Mouse (Mus musculus) limb, embryonic 11.5 days (tissue): Measurements from ENCODE around the gene Dlk2. TPM values are rescaled to one million over a fixed set of nuclear protein-coding genes. Genes with fewer than 3 reads are reported as not detected.

ENCODE experiments used
- ATAC-seq: fragments of 200-750 bp; cut with Nextera tagmentation; 2 replicates; pipeline ENCODE4 v1.8.0; 2017; ENCODE audit warnings: low read depth; ENCODE audit not compliant: insufficient number of reproducible peaks, low FRiP score, low TSS enrichment
- DNase-seq: peaks from one replicate; pipeline ENCODE4 v3.0.0-alpha.2; 2015; ENCODE audit warnings: low spot score
- H3K27ac ChIP-seq: fragments of 300-500 bp; sonication (generic); replicated peaks from 2 replicates; pipeline ENCODE4 v1.5.1; 2014; ENCODE audit warnings: low read depth, mild to moderate bottlenecking, low read length
- H3K27me3 ChIP-seq: fragments of 300-500 bp; sonication (generic); 2 replicates; pipeline ENCODE4 v1.6.1; 2014; ENCODE audit warnings: mild to moderate bottlenecking, low read length, mixed read lengths; ENCODE audit not compliant: control insufficient read depth, insufficient read depth
- H3K36me3 ChIP-seq: fragments of 300-500 bp; sonication (generic); 2 replicates; pipeline ENCODE4 v1.6.1; 2014; ENCODE audit warnings: mild to moderate bottlenecking, low read length, moderate library complexity, mixed read lengths; ENCODE audit not compliant: control insufficient read depth, insufficient read depth
- H3K4me1 ChIP-seq: fragments of 300-500 bp; sonication (generic); 2 replicates; pipeline ENCODE4 v1.6.1; 2014; ENCODE audit warnings: low read length, mixed read lengths; ENCODE audit not compliant: control insufficient read depth, insufficient read depth
- H3K4me2 ChIP-seq: fragments of 300-500 bp; sonication (generic); 2 replicates; pipeline ENCODE4 v1.6.1; 2014; ENCODE audit warnings: low read depth, mild to moderate bottlenecking, moderate library complexity; ENCODE audit not compliant: severe bottlenecking
- H3K4me3 ChIP-seq: fragments of 300-500 bp; sonication (generic); 2 replicates; pipeline ENCODE4 v1.5.1; 2014; ENCODE audit warnings: low read depth, low read length
- H3K9ac ChIP-seq: fragments of 300-500 bp; sonication (generic); 2 replicates; pipeline ENCODE4 v1.6.1; 2014; ENCODE audit warnings: mild to moderate bottlenecking, low read length
- H3K9me3 ChIP-seq: fragments of 300-500 bp; sonication (generic); 2 replicates; pipeline ENCODE4 v1.6.1; 2016; ENCODE audit warnings: low read length; ENCODE audit not compliant: control insufficient read depth
- WGBS: fragments of 180-500 bp; shearing (Covaris S2); extraction: QIAGEN DNeasy Blood & Tissue Kit; methylation state at CpG from one replicate; pipeline ENCODE4 v1.1.7; 2014; 5-methylcytosine and 5-hydroxymethylcytosine counted together
- polyA plus RNA-seq: library from polyadenylated mRNA; unstranded; fragments of >200 nt; fragmentation: Nextera tagmentation; extraction: Ambion mirVana; gene quantifications from 2 replicates; pipeline ENCODE4 v1.2.1, GENCODE M21; 2014

Gene Dlk2
- polyA plus RNA-seq, 1 experiment from 2014 or later: 1.1 TPM

GRCm38 (mm10) chr17:46296601-46297000, 620 bp upstream of the Dlk2 start:
- no peak for ATAC-seq
- H3K4me1 ChIP-seq: peaks cover 9% of the 10 kb centered on the region; the same call in 1 of the 2 replicates
- H3K9me3 ChIP-seq: no peaks in the 10 kb centered on the region
- H3K27me3 ChIP-seq: peaks cover 43% of the 10 kb centered on the region
- no peak overlapping the region for H3K9ac ChIP-seq
- H3K4me2 ChIP-seq: no peak overlapping the region
- H3K36me3 ChIP-seq: no peaks in the 10 kb centered on the region
- H3K4me3 ChIP-seq: no peak overlapping the region
- no peak overlapping the region for H3K27ac ChIP-seq
- DNase-seq: no peak
- whole genome bisulfite sequencing: 51% methylated on average over 6 of the region's 6 CpGs

DNA sequence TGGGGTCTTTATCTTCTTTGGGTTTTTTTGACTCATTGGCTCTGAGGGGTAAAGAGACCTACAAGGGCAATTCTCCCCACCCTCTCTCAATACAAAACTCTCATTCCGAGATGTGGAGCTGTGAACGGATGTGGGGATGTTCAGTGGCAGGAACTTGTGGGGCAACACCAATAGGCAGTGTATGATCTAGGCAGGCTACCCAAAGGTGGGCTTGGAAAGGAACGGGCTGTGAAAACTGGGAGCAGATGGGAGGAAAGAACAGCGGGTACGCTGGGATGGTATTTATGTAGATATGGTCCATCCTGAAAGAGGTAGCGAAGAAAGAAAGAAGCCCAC, 225 bp upstream of the Dlk2 start:
- H3K4me3 ChIP-seq: peak overlapping the region; percentile 57
- H3K27ac ChIP-seq: no peak overlapping the region
- no peak for ATAC-seq
- no peak for DNase-seq
- 10% methylated on average over 6 of the region's 6 CpGs for WGBS
- peaks cover 9% of the 10 kb centered on the region; the same call in 1 of the 2 replicates for H3K4me1 ChIP-seq
- peak overlapping the region; percentile 100 for H3K4me2 ChIP-seq
- peaks cover 43% of the 10 kb centered on the region for H3K27me3 ChIP-seq
- H3K36me3 ChIP-seq: no peaks in the 10 kb centered on the region
- no peak overlapping the region for H3K9ac ChIP-seq
- H3K9me3 ChIP-seq: no peaks in the 10 kb centered on the region

- peak; percentile 96 for DNase-seq
- under 1% methylated on average over 48 of the region's 48 CpGs for WGBS
Measured at GRCm38 (mm10) chr17:46298220-46298913, 1.1 kb downstream of the Dlk2 start.

GRCm38 (mm10) chr17:46301892-46302291, 4.7 kb downstream of the Dlk2 start:
- H3K9ac ChIP-seq: no peak overlapping the region
- H3K36me3 ChIP-seq: no peaks in the 10 kb centered on the region
- H3K4me2 ChIP-seq: no peak overlapping the region
- peaks cover 19% of the 10 kb centered on the region for H3K27me3 ChIP-seq
- no peak overlapping the region for H3K27ac ChIP-seq
- 81% methylated on average over 12 of the region's 12 CpGs for WGBS
- DNase-seq: no peak
- H3K4me1 ChIP-seq: peaks cover 9% of the 10 kb centered on the region; the same call in 1 of the 2 replicates
- H3K9me3 ChIP-seq: no peaks in the 10 kb centered on the region
- no peak for ATAC-seq
- H3K4me3 ChIP-seq: no peak overlapping the region

More at GRCm38 (mm10) chr17:46298220-46298913, 1.1 kb downstream of the Dlk2 start:
- H3K27ac ChIP-seq: no peak overlapping the region
- peak overlapping the region; percentile 100 for H3K4me2 ChIP-seq
- H3K4me3 ChIP-seq: peak overlapping the region; percentile 57
- H3K4me1 ChIP-seq: peaks cover 9% of the 10 kb centered on the region; the same call in 1 of the 2 replicates
- H3K36me3 ChIP-seq: no peaks in the 10 kb centered on the region
- no peaks in the 10 kb centered on the region for H3K9me3 ChIP-seq
- peak overlapping the region; percentile 47 for H3K9ac ChIP-seq
- ATAC-seq: peak; percentile 77
- peaks cover 42% of the 10 kb centered on the region for H3K27me3 ChIP-seq

- DNase-seq (no peak), ATAC-seq (no peak)
- no peaks in the 10 kb centered on the region for H3K9me3 ChIP-seq
- no peaks in the 10 kb centered on the region for H3K27me3 ChIP-seq
- H3K4me3 ChIP-seq: no peak overlapping the region
- WGBS: 88% methylated on average over 9 of the region's 9 CpGs
- no peaks in the 10 kb centered on the region for H3K4me1 ChIP-seq
- no peak overlapping the region for H3K9ac ChIP-seq
- no peaks in the 10 kb centered on the region for H3K36me3 ChIP-seq
- H3K27ac ChIP-seq: no peak overlapping the region
- H3K4me2 ChIP-seq: no peak overlapping the region
Measured at GRCm38 (mm10) chr17:46304184-46304583, 7.0 kb downstream of the Dlk2 start.

DNA sequence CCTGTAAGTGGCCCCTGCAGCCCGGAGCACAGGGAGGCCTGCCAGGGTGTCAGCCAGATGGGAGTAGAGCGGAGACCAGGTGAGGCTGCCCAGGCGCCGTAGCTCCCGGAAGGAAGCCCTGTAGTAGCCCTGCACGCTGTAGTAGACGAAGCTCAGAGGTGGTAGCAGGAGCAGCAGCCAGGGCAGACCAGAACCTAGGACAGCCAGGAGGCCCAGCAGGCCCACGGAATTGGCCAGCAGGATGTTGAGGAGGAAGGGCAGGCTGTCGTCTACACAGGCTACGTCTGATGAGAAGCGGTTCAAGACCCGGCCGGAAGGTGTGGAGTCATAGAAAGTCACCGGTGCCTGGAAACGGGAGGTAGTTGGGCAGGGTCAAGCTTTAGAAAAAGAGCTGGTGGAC, 9.7 kb downstream of the Dlk2 start:
- Histone ChIP-seq H3K9ac (no peak overlapping the region), H3K4me3 (no peak overlapping the region), H3K27me3 (no peaks in the 10 kb centered on the region), H3K4me1 (no peaks in the 10 kb centered on the region), H3K27ac (no peak overlapping the region), H3K4me2 (no peak overlapping the region), H3K9me3 (no peaks in the 10 kb centered on the region), H3K36me3 (no peaks in the 10 kb centered on the region)
- ATAC-seq (no peak), DNase-seq (no peak)
- WGBS: 93% methylated on average over 15 of the region's 15 CpGs

- WGBS: 81% methylated on average over 12 of the region's 12 CpGs
- ATAC-seq: no peak
- no peak for DNase-seq
- no peak overlapping the region for H3K9ac ChIP-seq
- H3K4me3 ChIP-seq: no peak overlapping the region
- no peaks in the 10 kb centered on the region for H3K27me3 ChIP-seq
- H3K4me2 ChIP-seq: no peak overlapping the region
- H3K36me3 ChIP-seq: no peaks in the 10 kb centered on the region
- H3K9me3 ChIP-seq: no peaks in the 10 kb centered on the region
- no peak overlapping the region for H3K27ac ChIP-seq
- H3K4me1 ChIP-seq: no peaks in the 10 kb centered on the region
Measured at GRCm38 (mm10) chr17:46309835-46310234, 12.6 kb downstream of the Dlk2 start.

DNA sequence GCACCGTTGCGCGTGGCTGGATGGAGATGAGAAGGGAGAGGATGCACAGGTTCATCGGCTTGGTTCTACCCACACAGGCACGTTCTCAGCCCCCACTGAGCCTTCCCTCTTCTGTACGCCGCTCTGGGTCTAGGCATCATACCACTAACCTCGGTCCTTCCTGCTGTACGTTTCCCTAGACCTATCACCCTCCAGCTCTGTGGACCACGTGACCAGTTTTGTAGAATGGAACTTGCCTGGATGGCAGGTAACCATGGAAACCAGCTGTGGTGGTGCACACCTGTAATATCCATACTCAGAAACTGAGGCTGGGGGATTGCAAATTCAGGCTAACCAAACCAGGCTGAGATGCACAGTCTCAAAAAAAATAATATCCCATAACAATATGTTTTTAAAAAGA, 13.3 kb downstream of the Dlk2 start:
- no peak for ATAC-seq
- WGBS: 84% methylated on average over 10 of the region's 10 CpGs

More for the DNA sequence above, 13.3 kb downstream of the Dlk2 start:
- H3K36me3 ChIP-seq: no peaks in the 10 kb centered on the region
- H3K4me3 ChIP-seq: no peak overlapping the region
- no peak overlapping the region for H3K27ac ChIP-seq
- no peaks in the 10 kb centered on the region for H3K4me1 ChIP-seq
- no peak overlapping the region for H3K4me2 ChIP-seq
- H3K27me3 ChIP-seq: no peaks in the 10 kb centered on the region
- H3K9me3 ChIP-seq: no peaks in the 10 kb centered on the region
- DNase-seq: no peak
- no peak overlapping the region for H3K9ac ChIP-seq
